29 mouse cellular contexts compared by ENCODE assay signal in genomic region chr19:40403999-40404398, GRCm38 (mm10).
DNase-seq lines count a peak whose midpoint lies in the region; ATAC-seq and TF ChIP-seq lines count a peak whose summit lies in the region.
"Had no signal": no experiment of that assay in that cellular context is flagged by ENCODE, and none has a peak within 500 bp of the region (broad histone marks: within the 10 kb centered on the region; RNA-seq: fewer than 3 reads in every experiment).

No protein-coding gene starts in this region.

- WGBS in kidney, adult 2 months, result 48% methylated on average over 4 of the region's 4 CpGs
- WGBS in kidney, embryonic 16.5 days, result 76% methylated on average over 4 of the region's 4 CpGs
- 79% methylated on average over 4 of the region's 4 CpGs for WGBS in stomach, embryonic 16.5 days
- 82% methylated on average over 4 of the region's 4 CpGs for WGBS in stomach, postnatal 0 days

- H3K4me3 ChIP-seq in gastrocnemius, adult 2 months, result no peak overlapping the region
- no peak overlapping the region for H3K4me3 ChIP-seq in kidney, adult 2 months (ENCODE audit: insufficient read depth, low read depth, low read length)
- H3K4me3 ChIP-seq in kidney, embryonic 16.5 days (ENCODE audit: low read length), result no peak overlapping the region
- no peak overlapping the region for H3K4me3 ChIP-seq in stomach, embryonic 16.5 days (replicated peaks; ENCODE audit: low read length)
- no peak overlapping the region for H3K4me3 ChIP-seq in stomach, postnatal 0 days (ENCODE audit: low read depth, low read length)
- H3K4me3 ChIP-seq: embryonic facial prominence, embryonic 10.5 days; embryonic facial prominence, embryonic 13.5 days; erythroblast, embryonic 14.5 days; forebrain, embryonic 12.5 days; forebrain, embryonic 15.5 days; heart, embryonic 15.5 days; hindbrain, embryonic 10.5 days; hindbrain, embryonic 13.5 days had no signal

- no peak overlapping the region for H3K4me2 ChIP-seq in kidney, embryonic 16.5 days (replicated peaks; ENCODE audit: low read depth, low read length)
- no peak overlapping the region for H3K4me2 ChIP-seq in stomach, embryonic 16.5 days (ENCODE audit: low read depth, low read length)
- no peak overlapping the region for H3K4me2 ChIP-seq in stomach, postnatal 0 days (replicated peaks; ENCODE audit: low read depth)
- H3K4me2 ChIP-seq: embryonic facial prominence, embryonic 13.5 days; forebrain, embryonic 12.5 days; forebrain, embryonic 15.5 days; heart, embryonic 15.5 days; hindbrain, embryonic 13.5 days had no signal

- DNase-seq in gastrocnemius, adult 2 months, result no peak
- DNase-seq in gastrocnemius, postnatal 10 days, result no peak
- DNase-seq in kidney, adult 2 months, result peak; percentile 77
- DNase-seq in kidney, postnatal 14 days, result no peak
- peak; percentile 40 to 67 for DNase-seq in kidney, postnatal 36 days
- no peak for DNase-seq in stomach, postnatal 0 days (ENCODE audit: low spot score)
- DNase-seq: adrenal gland, postnatal 25 days; cerebellum, adult 11-12 months; cerebellum, adult 8-10 months; cerebellum, postnatal 36 days; embryo, embryonic 11 days; gastrocnemius, postnatal 14 days; heart, adult 11 months; heart, postnatal 10 days; heart, postnatal 36 days had no signal

- TF ChIP-seq POLR2A in kidney, adult 2 months (IDR thresholded peaks at IDR 0.05; ENCODE audit: low read depth, low read length), result no peak

- H3K36me3 ChIP-seq in kidney, adult 2 months (ENCODE audit: control insufficient read depth, insufficient read depth, low read length), result no peaks in the 10 kb centered on the region
- H3K36me3 ChIP-seq in kidney, embryonic 16.5 days (ENCODE audit: insufficient read depth, low read length), result no peaks in the 10 kb centered on the region
- H3K36me3 ChIP-seq in stomach, embryonic 16.5 days (ENCODE audit: control insufficient read depth, insufficient read depth, low read length), result no peaks in the 10 kb centered on the region
- H3K36me3 ChIP-seq in stomach, postnatal 0 days (ENCODE audit: control insufficient read depth, insufficient read depth, low read length), result no peaks in the 10 kb centered on the region
- H3K36me3 ChIP-seq: embryonic facial prominence, embryonic 10.5 days; embryonic facial prominence, embryonic 13.5 days; forebrain, embryonic 12.5 days; forebrain, embryonic 15.5 days; hindbrain, embryonic 10.5 days had no signal

- TF ChIP-seq EP300 in stomach, postnatal 0 days (optimal IDR thresholded peaks at IDR 0.05), result no peak

- H3K9ac ChIP-seq in kidney, embryonic 16.5 days (replicated peaks; ENCODE audit: low read length), result no peak overlapping the region
- H3K9ac ChIP-seq in stomach, embryonic 16.5 days (ENCODE audit: low read length), result no peak overlapping the region
- no peak overlapping the region for H3K9ac ChIP-seq in stomach, postnatal 0 days (ENCODE audit: low read length)
- H3K9ac ChIP-seq: embryonic facial prominence, embryonic 13.5 days; forebrain, embryonic 12.5 days; forebrain, embryonic 15.5 days; heart, embryonic 15.5 days; hindbrain, embryonic 13.5 days had no signal

- 0 out of 2 replicates have a peak overlapping the region, but pooled peaks have one; percentile 35 for H3K27ac ChIP-seq in gastrocnemius, adult 2 months
- peak overlapping the region; percentile 58 for H3K27ac ChIP-seq in kidney, adult 2 months (ENCODE audit: insufficient read depth, low read depth, low read length)
- no peak overlapping the region for H3K27ac ChIP-seq in kidney, embryonic 16.5 days (ENCODE audit: low read length)
- H3K27ac ChIP-seq in stomach, embryonic 16.5 days (ENCODE audit: low read length), result 0 out of 2 replicates have a peak overlapping the region, but pooled peaks have one; percentile 86
- H3K27ac ChIP-seq in stomach, postnatal 0 days (replicated peaks), result no peak overlapping the region; the same call in 1 of the 2 replicates
- H3K27ac ChIP-seq: embryonic facial prominence, embryonic 10.5 days; embryonic facial prominence, embryonic 13.5 days; forebrain, embryonic 12.5 days; forebrain, embryonic 15.5 days; heart, embryonic 15.5 days; hindbrain, embryonic 10.5 days; hindbrain, embryonic 13.5 days had no signal

- no peaks in the 10 kb centered on the region for H3K27me3 ChIP-seq in kidney, adult 2 months (replicated peaks; ENCODE audit: control insufficient read depth, insufficient read depth, low read length)
- H3K27me3 ChIP-seq in kidney, embryonic 16.5 days (ENCODE audit: insufficient read depth, low read length), result no peaks in the 10 kb centered on the region
- no peaks in the 10 kb centered on the region for H3K27me3 ChIP-seq in stomach, embryonic 16.5 days (ENCODE audit: control insufficient read depth, insufficient read depth, low read length)
- no peaks in the 10 kb centered on the region for H3K27me3 ChIP-seq in stomach, postnatal 0 days (ENCODE audit: control insufficient read depth, insufficient read depth, low read length)
- H3K27me3 ChIP-seq: CH12.LX; embryonic facial prominence, embryonic 13.5 days; forebrain, embryonic 12.5 days; forebrain, embryonic 15.5 days; heart, embryonic 15.5 days; hindbrain, embryonic 13.5 days; Patski had no signal

- no peaks in the 10 kb centered on the region for H3K9me3 ChIP-seq in kidney, embryonic 16.5 days (ENCODE audit: low read length)
- no peaks in the 10 kb centered on the region for H3K9me3 ChIP-seq in stomach, embryonic 16.5 days (replicated peaks; ENCODE audit: control insufficient read depth, low read length)
- no peaks in the 10 kb centered on the region for H3K9me3 ChIP-seq in stomach, postnatal 0 days (ENCODE audit: control insufficient read depth, low read length)
- H3K9me3 ChIP-seq: embryonic facial prominence, embryonic 10.5 days; embryonic facial prominence, embryonic 13.5 days; forebrain, embryonic 12.5 days; forebrain, embryonic 15.5 days; G1E; heart, embryonic 15.5 days; hindbrain, embryonic 10.5 days; hindbrain, embryonic 13.5 days had no signal

- peaks cover 50% of the 10 kb centered on the region for H3K4me1 ChIP-seq in kidney, adult 2 months (ENCODE audit: control insufficient read depth, insufficient read depth, low read length)
- H3K4me1 ChIP-seq in kidney, embryonic 16.5 days (ENCODE audit: insufficient read depth, low read length), result peaks cover 53% of the 10 kb centered on the region
- peaks cover 29% of the 10 kb centered on the region for H3K4me1 ChIP-seq in stomach, embryonic 16.5 days (ENCODE audit: control insufficient read depth, insufficient read depth, low read length)
- H3K4me1 ChIP-seq in stomach, postnatal 0 days (replicated peaks; ENCODE audit: control insufficient read depth, insufficient read depth), result peaks cover 5% of the 10 kb centered on the region; the same call in 1 of the 2 replicates
- H3K4me1 ChIP-seq: forebrain, embryonic 12.5 days had no signal

- intact Hi-C loops in gastrocnemius, adult 2 months (cut with DNase I), result no loop called here

- no peak for TF ChIP-seq CTCF in gastrocnemius, adult 2 months (IDR thresholded peaks at IDR 0.05)
- no peak for TF ChIP-seq CTCF in kidney, adult 2 months (conservative IDR thresholded peaks at IDR 0.05; ENCODE audit: insufficient read depth, insufficient read length, low read depth, low read length)
- no peak for TF ChIP-seq CTCF in stomach, postnatal 0 days (IDR thresholded peaks at IDR 0.05; ENCODE audit: low read depth)

- ATAC-seq in kidney, embryonic 16.5 days (ENCODE audit: low FRiP score, low TSS enrichment), result no peak
- ATAC-seq in stomach, embryonic 16.5 days (ENCODE audit: insufficient read depth, low FRiP score), result no peak
- no peak for ATAC-seq in stomach, postnatal 0 days (ENCODE audit: low FRiP score, low TSS enrichment)
- ATAC-seq: forebrain, embryonic 15.5 days; hindbrain, embryonic 16.5 days; Patski had no signal

Comparison
In these comparisons a context has a peak if more than half of its experiments do, and no peak if none do; other contexts are left out.
1. DNase-seq: peak in kidney, adult 2 months (single experiment) and kidney, postnatal 36 days (2 of 2); none in gastrocnemius, adult 2 months (single experiment), gastrocnemius, postnatal 10 days (single experiment), kidney, postnatal 14 days (single experiment) and stomach, postnatal 0 days (single experiment).
2. H3K27ac ChIP-seq: peak in gastrocnemius, adult 2 months (single experiment), kidney, adult 2 months (single experiment) and stomach, embryonic 16.5 days (single experiment); none in kidney, embryonic 16.5 days (single experiment) and stomach, postnatal 0 days (single experiment).